Mouse (Mus musculus): ENCODE data around the gene Htt. TPM values are rescaled to one million over a fixed set of nuclear protein-coding genes. Genes with fewer than 3 reads are reported as not detected.
"Not testable (repeated sequence)": the region's sequence is repeated elsewhere in the genome, so short reads cannot be mapped to it uniquely, and the experiment has no call there.

The Htt gene
- 15.5 and 17.6 TPM in 2 replicates for polyA plus RNA-seq (2016; fragmentation: Nextera tagmentation; extraction: Ambion mirVana)

DNA sequence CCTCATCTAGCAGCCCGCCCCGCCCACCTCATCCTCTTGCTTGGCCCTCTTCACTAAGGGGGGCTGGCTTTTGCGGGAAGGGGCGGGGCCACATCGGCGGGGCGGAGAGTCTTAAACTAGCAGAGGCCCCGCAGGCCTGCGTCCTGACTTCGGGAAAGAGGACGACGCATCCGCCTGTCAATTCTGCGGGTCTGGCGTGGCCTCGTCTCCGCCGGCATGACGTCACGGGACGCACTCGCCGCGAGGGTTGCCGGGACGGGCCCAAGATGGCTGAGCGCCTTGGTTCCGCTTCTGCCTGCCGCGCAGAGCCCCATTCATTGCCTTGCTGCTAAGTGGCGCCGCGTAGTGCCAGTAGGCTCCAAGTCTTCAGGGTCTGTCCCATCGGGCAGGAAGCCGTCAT lies at the start of gene Htt:
Gene Htt, plus strand, starts transcription at position 232 of the 400 bp plus-strand sequence.
- DNase-seq (ENCODE audit: low spot score) = peak; percentile 98
- WGBS = under 1% methylated on average over 35 of the region's 35 CpGs
- peak within 1 kb of the TSS; percentile 100 for H3K4me3 ChIP-seq
- H3K9me3 ChIP-seq = no peaks in the 10 kb centered on the region; the same call in 1 of the 2 replicates
- no peaks in the 10 kb centered on the region for H3K27me3 ChIP-seq (replicated peaks; ENCODE audit: low read depth, poor library complexity, severe bottlenecking)
- peaks cover 17% of the 10 kb centered on the region for H3K4me1 ChIP-seq
- peak within 1 kb of the TSS; percentile 94 for H3K27ac ChIP-seq (replicated peaks)
- H3K36me3 ChIP-seq (replicated peaks) = 0 out of 2 replicates have a peak, but pooled peaks cover 7% of the 10 kb centered on the region

DNA sequence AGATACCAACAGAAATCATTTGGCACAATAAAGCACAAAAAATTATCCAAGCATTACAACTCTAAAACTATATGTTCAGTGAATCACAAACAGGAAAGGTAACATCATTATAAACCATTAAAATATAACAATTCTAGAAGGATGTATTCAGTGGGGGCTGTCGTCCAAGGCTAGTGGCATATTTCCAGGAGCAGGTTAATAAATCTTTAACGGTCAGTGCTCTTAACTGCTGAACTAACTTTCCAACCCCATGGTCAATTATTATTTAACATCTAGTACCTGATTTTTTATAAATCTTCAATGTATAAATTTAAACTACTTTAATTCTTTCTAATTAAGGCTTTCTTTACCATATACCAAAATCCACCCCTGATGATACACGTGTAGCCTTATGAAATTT lies 47.2 kb upstream of the Htt start:
- H3K36me3 ChIP-seq (replicated peaks); H3K4me3 ChIP-seq; H3K27ac ChIP-seq (replicated peaks); H3K9me3 ChIP-seq; DNase-seq (ENCODE audit: low spot score); H3K27me3 ChIP-seq (replicated peaks; ENCODE audit: low read depth, poor library complexity, severe bottlenecking); H3K4me1 ChIP-seq: not testable (repeated sequence)
- WGBS = 83% methylated on average over 3 of the region's 3 CpGs

DNA sequence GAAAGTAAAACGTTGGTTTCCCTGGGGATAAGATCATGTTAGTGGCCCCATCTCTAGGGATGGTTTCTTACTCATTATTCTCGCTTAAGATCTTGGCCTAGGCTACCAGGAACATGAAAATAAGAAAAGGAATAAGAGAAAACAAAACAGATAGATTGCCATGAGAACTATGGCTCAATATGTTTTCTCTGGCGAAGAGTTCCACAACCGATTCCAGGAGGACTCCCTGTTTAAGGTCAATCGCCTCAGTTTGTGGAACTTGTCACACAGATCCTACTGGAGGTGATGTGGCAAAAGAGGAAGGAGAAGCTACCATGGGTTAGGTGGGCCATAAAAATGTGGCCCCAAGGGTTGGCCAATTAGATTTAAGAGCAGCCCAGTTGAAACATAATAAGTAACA lies 46.7 kb upstream of the Htt start:
- no peaks in the 10 kb centered on the region for H3K27me3 ChIP-seq (replicated peaks; ENCODE audit: low read depth, poor library complexity, severe bottlenecking)

DNA sequence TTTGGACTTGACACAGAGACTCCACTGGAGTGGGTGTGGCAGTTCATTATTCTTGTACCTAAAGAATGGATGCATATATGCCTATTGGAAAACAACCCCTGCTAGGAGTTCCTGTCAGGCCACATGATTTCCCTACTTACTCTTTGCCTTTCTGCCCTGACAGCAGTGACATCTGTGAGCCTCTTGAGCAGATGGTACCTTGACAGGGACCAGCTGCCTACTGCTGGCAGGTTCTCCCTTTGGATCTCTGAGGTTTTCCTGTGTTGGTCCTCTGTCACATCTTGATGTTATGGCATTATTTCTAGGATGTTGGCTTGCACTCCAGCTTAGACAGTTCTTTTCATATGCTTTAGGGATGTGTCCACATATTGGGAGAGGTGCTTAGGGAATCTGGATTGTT lies 32.4 kb upstream of the Htt start:
- no peaks in the 10 kb centered on the region for H3K9me3 ChIP-seq
- H3K27me3 ChIP-seq (replicated peaks; ENCODE audit: low read depth, poor library complexity, severe bottlenecking) = no peaks in the 10 kb centered on the region
- no peak overlapping the region for H3K4me3 ChIP-seq
- no peak for DNase-seq (ENCODE audit: low spot score)
- no peaks in the 10 kb centered on the region for H3K4me1 ChIP-seq
- H3K36me3 ChIP-seq (replicated peaks) = no peaks in the 10 kb centered on the region
- H3K27ac ChIP-seq (replicated peaks) = no peak overlapping the region

More for the DNA sequence above, 46.7 kb upstream of the Htt start:
- H3K4me1 ChIP-seq = no peaks in the 10 kb centered on the region
- H3K9me3 ChIP-seq = no peaks in the 10 kb centered on the region
- no peak for DNase-seq (ENCODE audit: low spot score)
- H3K27ac ChIP-seq (replicated peaks) = no peak overlapping the region
- no peaks in the 10 kb centered on the region for H3K36me3 ChIP-seq (replicated peaks)
- 86% methylated on average over 5 of the region's 5 CpGs for WGBS
- no peak overlapping the region for H3K4me3 ChIP-seq

DNA sequence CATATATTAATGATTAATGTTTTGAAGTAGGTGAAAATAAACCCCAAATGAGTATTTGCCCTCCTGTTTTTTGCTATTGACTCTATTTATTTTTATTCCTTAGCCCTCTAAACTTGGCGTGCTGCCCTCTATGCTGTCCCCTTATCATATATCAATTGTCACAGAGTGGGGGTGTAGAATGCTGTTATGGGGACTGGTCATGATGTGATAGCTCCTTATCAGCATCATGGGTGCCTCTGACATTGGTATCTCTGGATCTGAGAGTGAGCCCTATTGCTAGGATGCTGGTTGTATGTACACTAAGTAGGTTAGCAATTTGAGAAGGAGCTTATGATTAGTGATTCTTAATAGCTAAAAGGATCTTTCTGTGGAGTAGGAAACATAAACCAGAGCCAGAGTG lies 31.3 kb upstream of the Htt start:
- DNase-seq (ENCODE audit: low spot score) = no peak
- Histone ChIP-seq H3K9me3 (no peaks in the 10 kb centered on the region), H3K36me3 (replicated peaks) (no peaks in the 10 kb centered on the region), H3K4me1 (no peaks in the 10 kb centered on the region), H3K4me3 (no peak overlapping the region), H3K27ac (replicated peaks) (no peak overlapping the region), H3K27me3 (replicated peaks; ENCODE audit: low read depth, poor library complexity, severe bottlenecking) (no peaks in the 10 kb centered on the region)
- 84% methylated on average over 1 of the region's 1 CpGs for WGBS

DNA sequence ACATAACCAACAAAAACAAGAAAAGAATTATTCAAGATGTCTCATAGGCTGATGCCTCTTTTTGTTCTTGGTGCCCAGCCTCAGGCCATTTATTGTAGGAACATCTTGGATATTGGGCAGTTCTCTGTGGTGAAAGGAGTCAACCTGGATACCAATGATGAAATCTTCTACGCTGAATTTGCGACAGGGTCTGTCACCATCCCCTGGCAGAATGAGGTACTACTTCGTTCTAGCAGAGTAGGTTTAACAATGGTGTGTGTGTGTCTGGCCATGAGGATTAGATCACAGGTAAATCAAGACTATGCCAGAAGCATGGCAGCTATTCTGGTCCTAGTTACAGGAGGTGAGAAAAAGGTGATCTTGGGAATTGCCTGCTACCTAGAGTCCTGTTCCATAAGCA lies 10.1 kb upstream of the Htt start:
- Histone ChIP-seq H3K4me3 (no peak overlapping the region), H3K27ac (replicated peaks) (no peak overlapping the region), H3K9me3 (no peaks in the 10 kb centered on the region), H3K4me1 (no peaks in the 10 kb centered on the region), H3K36me3 (replicated peaks) (no peaks in the 10 kb centered on the region), H3K27me3 (replicated peaks; ENCODE audit: low read depth, poor library complexity, severe bottlenecking) (no peaks in the 10 kb centered on the region)
- no peak for DNase-seq (ENCODE audit: low spot score)
- WGBS = 58% methylated on average over 3 of the region's 3 CpGs

DNA sequence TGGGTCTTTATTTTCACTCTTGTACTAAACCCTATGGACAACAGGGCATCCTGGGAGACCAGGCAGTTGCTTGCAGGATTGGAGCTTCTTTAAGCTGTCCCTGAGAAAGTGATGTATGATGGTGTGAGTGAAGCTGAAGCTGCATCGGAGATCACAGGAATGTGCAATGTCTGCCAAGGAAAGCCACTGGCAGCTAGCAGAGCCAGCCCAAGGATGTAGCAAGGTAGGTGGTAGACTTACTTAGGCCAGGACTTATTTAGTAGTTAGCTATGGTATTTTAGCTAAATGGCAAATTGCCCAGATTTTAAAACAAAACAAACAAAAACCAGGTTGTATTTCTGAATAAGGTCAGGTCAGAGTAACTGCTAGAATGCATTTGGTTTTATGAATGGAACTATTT lies 2.8 kb upstream of the Htt start:
- WGBS = 80% methylated on average over 1 of the region's 1 CpGs
- no peak for DNase-seq (ENCODE audit: low spot score)
- H3K4me3 ChIP-seq = no peak overlapping the region
- no peaks in the 10 kb centered on the region for H3K36me3 ChIP-seq (replicated peaks)
- no peaks in the 10 kb centered on the region for H3K27me3 ChIP-seq (replicated peaks; ENCODE audit: low read depth, poor library complexity, severe bottlenecking)
- H3K4me1 ChIP-seq = peaks cover 17% of the 10 kb centered on the region
- H3K9me3 ChIP-seq = no peaks in the 10 kb centered on the region; the same call in 1 of the 2 replicates
- H3K27ac ChIP-seq (replicated peaks) = no peak overlapping the region

DNA sequence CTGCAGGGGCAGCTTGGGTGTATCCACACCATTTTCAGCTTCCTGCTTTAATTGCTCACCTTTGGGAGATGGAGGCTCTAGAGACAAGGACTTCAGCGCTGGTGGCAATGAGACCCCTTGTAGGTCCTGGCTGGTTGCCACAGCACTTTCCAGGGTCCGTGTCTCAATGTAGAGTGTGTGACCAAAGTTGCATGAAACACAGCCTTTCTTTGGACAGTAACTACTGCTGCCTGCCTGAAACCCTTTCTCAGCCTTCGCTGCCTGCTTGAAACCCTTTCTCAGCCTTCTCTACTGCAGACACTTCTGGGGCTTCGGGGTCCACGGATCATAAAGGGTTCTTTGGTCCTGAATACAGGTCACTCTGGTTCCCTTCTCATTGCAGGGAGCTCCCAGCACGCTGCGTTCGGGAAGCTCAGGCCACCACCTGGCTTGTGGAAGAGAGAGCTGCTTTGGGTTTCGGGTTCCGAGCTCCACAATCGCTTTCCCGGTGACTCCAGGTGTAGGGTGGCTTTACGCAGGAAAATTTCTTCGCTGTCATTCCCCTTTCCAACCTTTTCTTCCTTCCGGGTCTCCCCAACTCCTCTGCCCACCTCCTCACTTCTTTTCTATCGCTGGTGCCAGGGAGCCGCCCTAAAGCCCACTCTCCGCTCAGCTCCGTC lies 561 bp upstream of the Htt start:
- 1% methylated on average over 19 of the region's 19 CpGs for WGBS
- H3K9me3 ChIP-seq = no peaks in the 10 kb centered on the region; the same call in 1 of the 2 replicates
- peak overlapping the region; percentile 100 for H3K4me3 ChIP-seq
- no peaks in the 10 kb centered on the region for H3K27me3 ChIP-seq (replicated peaks; ENCODE audit: low read depth, poor library complexity, severe bottlenecking)
- H3K36me3 ChIP-seq (replicated peaks) = 0 out of 2 replicates have a peak, but pooled peaks cover 7% of the 10 kb centered on the region
- no peak for DNase-seq (ENCODE audit: low spot score)
- H3K4me1 ChIP-seq = peaks cover 17% of the 10 kb centered on the region
- peak overlapping the region; percentile 94 for H3K27ac ChIP-seq (replicated peaks)

DNA sequence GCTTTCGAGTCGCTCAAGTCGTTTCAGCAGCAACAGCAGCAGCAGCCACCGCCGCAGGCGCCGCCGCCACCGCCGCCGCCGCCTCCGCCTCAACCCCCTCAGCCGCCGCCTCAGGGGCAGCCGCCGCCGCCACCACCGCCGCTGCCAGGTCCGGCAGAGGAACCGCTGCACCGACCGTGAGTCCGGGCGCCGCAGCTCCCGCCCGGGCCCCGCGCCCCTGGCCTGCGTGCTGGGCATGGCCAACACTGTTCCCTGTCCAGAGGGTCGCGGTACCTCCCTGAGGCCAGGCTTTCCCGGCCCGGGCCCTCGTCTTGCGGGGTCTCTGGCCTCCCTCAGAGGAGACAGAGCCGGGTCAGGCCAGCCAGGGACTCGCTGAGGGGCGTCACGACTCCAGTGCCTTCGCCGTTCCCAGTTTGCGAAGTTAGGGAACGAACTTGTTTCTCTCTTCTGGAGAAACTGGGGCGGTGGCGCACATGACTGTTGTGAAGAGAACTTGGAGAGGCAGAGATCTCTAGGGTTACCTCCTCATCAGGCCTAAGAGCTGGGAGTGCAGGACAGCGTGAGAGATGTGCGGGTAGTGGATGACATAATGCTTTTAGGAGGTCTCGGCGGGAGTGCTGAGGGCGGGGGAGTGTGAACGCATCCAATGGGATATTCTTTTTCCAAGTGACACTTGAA lies 533 bp downstream of the Htt start:
- peak overlapping the region; percentile 100 for H3K4me3 ChIP-seq
- WGBS = under 1% methylated on average over 54 of the region's 54 CpGs
- no peaks in the 10 kb centered on the region for H3K27me3 ChIP-seq (replicated peaks; ENCODE audit: low read depth, poor library complexity, severe bottlenecking)
- no peak for DNase-seq (ENCODE audit: low spot score)
- H3K36me3 ChIP-seq (replicated peaks) = 0 out of 2 replicates have a peak, but pooled peaks cover 7% of the 10 kb centered on the region
- H3K9me3 ChIP-seq = no peaks in the 10 kb centered on the region; the same call in 1 of the 2 replicates
- H3K27ac ChIP-seq (replicated peaks) = peak overlapping the region; percentile 94
- H3K4me1 ChIP-seq = peaks cover 17% of the 10 kb centered on the region

DNA sequence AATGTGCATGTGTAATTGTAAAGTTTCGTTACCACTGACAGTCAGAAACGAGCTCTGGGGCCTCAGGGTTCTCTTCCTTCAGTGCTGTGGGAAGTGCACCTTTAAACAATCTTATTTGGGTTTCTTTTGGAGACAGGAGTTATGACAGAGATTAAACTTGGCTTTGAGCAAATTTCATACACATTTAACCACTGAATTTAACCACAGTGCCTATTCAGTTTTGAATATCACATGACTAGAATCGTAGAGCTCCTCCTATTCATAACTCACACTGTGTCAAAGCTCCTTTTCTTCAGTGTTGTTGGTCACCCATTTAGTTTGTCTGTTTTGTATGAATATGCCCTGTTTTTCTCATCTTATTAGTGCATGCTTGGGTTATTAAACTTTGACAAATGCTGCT lies 10.3 kb downstream of the Htt start:
- DNase-seq (ENCODE audit: low spot score) = no peak
- WGBS = 95% methylated on average over 3 of the region's 3 CpGs
- H3K27me3 ChIP-seq (replicated peaks; ENCODE audit: low read depth, poor library complexity, severe bottlenecking) = no peaks in the 10 kb centered on the region
- H3K27ac ChIP-seq (replicated peaks) = no peak overlapping the region
- H3K9me3 ChIP-seq = no peaks in the 10 kb centered on the region
- peaks cover 12% of the 10 kb centered on the region; the same call in 1 of the 2 replicates for H3K36me3 ChIP-seq (replicated peaks)
- H3K4me3 ChIP-seq = no peak overlapping the region
- no peaks in the 10 kb centered on the region for H3K4me1 ChIP-seq

DNA sequence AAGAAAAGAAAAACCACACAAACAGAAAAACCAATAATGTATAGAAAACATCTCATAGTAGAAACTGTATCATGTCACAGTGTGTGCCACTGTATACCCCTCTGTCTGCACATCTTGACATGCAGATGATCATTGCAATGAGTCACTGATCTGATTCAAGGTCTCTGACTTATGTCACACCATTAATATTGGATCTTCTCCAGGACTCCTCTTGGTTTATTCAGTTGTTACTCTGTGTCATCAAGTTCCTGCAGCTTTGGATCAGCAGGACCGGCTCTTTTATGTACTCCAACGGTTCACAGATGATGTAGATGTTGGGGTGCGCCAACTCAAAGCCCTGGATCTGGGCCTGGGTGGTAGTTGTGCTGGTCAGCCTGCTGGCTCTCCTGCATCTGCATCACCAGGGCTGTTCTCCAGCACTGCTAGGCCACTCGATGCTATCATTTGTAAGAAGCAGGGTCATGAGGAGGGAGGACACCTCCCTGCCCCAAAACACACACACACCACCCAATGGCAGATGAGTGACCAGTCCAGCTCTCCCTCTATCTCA lies 11.2 kb downstream of the Htt start:
- Histone ChIP-seq H3K27me3 (replicated peaks; ENCODE audit: low read depth, poor library complexity, severe bottlenecking) (no peaks in the 10 kb centered on the region), H3K4me3 (no peak overlapping the region), H3K4me1 (no peaks in the 10 kb centered on the region), H3K36me3 (replicated peaks) (peaks cover 12% of the 10 kb centered on the region; the same call in 1 of the 2 replicates), H3K27ac (replicated peaks) (no peak overlapping the region), H3K9me3 (no peaks in the 10 kb centered on the region)
- DNase-seq (ENCODE audit: low spot score) = no peak
- 95% methylated on average over 4 of the region's 4 CpGs for WGBS

DNA sequence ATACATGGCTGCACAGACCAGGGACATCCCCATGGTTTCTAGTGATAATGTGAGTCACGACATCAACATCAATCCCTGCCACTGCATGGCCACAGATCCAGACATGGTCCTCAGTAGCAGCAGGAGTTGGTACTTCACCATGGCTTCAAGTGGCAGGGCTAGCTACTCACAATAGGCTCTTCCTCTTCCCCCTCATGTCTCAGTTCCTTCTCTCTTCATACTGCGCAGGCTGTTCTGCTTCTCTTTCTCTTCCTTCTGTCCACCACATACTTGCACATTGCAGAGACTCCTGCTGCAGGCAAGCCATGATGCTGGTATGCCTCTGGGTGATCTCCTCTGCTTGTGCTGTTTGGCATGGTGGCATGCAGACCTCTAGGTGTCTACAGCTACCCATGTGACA lies 11.9 kb downstream of the Htt start:
- no peaks in the 10 kb centered on the region for H3K4me1 ChIP-seq
- WGBS = 94% methylated on average over 2 of the region's 2 CpGs
- H3K36me3 ChIP-seq (replicated peaks) = peaks cover 12% of the 10 kb centered on the region; the same call in 1 of the 2 replicates
- H3K4me3 ChIP-seq = no peak overlapping the region
- no peaks in the 10 kb centered on the region for H3K9me3 ChIP-seq
- no peaks in the 10 kb centered on the region for H3K27me3 ChIP-seq (replicated peaks; ENCODE audit: low read depth, poor library complexity, severe bottlenecking)
- no peak for DNase-seq (ENCODE audit: low spot score)
- no peak overlapping the region for H3K27ac ChIP-seq (replicated peaks)

DNA sequence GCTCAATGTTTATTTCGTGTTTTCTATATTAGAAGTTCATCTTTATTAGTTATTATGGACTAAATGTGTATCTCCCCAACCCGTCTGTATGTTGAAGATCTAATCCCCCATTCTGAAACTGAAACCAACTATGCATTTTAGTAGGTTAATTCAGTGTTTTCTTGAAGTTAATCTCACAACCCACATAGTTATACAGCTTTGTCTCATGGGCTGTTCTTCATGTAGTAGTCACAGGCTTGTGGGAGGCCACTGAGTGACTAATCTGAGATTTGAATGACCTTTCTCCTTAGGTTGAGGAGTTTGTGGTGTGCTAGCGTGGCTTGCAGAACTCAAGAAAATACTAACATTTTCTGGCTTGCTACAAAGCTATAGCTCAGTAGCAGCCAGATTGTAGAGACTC lies 23.5 kb downstream of the Htt start:
- Histone ChIP-seq H3K27me3 (replicated peaks; ENCODE audit: low read depth, poor library complexity, severe bottlenecking) (no peaks in the 10 kb centered on the region), H3K27ac (replicated peaks) (no peak overlapping the region), H3K4me1 (no peaks in the 10 kb centered on the region), H3K4me3 (no peak overlapping the region), H3K9me3 (no peaks in the 10 kb centered on the region), H3K36me3 (replicated peaks) (peaks cover 66% of the 10 kb centered on the region)
- 89% methylated on average over 3 of the region's 3 CpGs for WGBS
- DNase-seq (ENCODE audit: low spot score) = no peak
